Mouse (Mus musculus) spleen, adult 2 months (tissue): ENCODE data around the gene Runx1. TPM values are rescaled to one million over a fixed set of nuclear protein-coding genes. Genes with fewer than 3 reads are reported as not detected.

Experiments
- DNase-seq, 2 experiments: peaks; one replicate each; pipeline versions ENCODE4 v3.0.0 to v3.0.0-alpha.2; 2012 to 2021; ENCODE audit warnings: low spot score in 2 of 2, low read depth in 1 of 2
- H3K27ac ChIP-seq: fragments of 200-500 bp; 2 replicates; pipeline ENCODE4 v1.5.1; 2012; ENCODE audit warnings: low read length, inconsistent platforms; ENCODE audit not compliant: insufficient read depth
- H3K27me3 ChIP-seq: fragments of 200-500 bp; 2 replicates; pipeline ENCODE4 v1.6.1; 2012; ENCODE audit warnings: mild to moderate bottlenecking, moderate library complexity, low read length, inconsistent platforms; ENCODE audit not compliant: control insufficient read depth, insufficient read depth
- H3K36me3 ChIP-seq: fragments of 200-500 bp; 2 replicates; pipeline ENCODE4 v1.6.1; 2012; ENCODE audit warnings: mild to moderate bottlenecking, low read length, inconsistent platforms; ENCODE audit not compliant: control insufficient read depth, insufficient read depth
- H3K4me1 ChIP-seq: fragments of 200-500 bp; 2 replicates; pipeline ENCODE4 v1.6.1; 2011; ENCODE audit warnings: inconsistent platforms; ENCODE audit not compliant: control insufficient read depth, insufficient read depth, insufficient read length
- H3K4me3 ChIP-seq: fragments of 200-500 bp; 2 replicates; pipeline ENCODE4 v1.5.1; 2011; ENCODE audit warnings: mild to moderate bottlenecking, inconsistent platforms; ENCODE audit not compliant: insufficient read depth, insufficient read length; ENCODE audit errors: extremely low read depth
- CTCF ChIP-seq: fragments of 200-500 bp; IDR thresholded peaks from 2 replicates; pipeline ENCODE4 v1.5.1; 2011; ENCODE audit warnings: mild to moderate bottlenecking, inconsistent platforms; ENCODE audit not compliant: insufficient read depth, insufficient read length, insufficient replicate concordance; ENCODE audit errors: extremely low read depth
- POLR2A ChIP-seq: fragments of 200-500 bp; IDR thresholded peaks from 2 replicates; pipeline ENCODE4 v1.6.1; 2011; ENCODE audit warnings: low read depth, low read length, inconsistent platforms
- WGBS: fragments of 180-500 bp; shearing (Covaris S2); methylation state at CpG from one replicate; pipeline ENCODE4 v1.1.7; 2018; 5-methylcytosine and 5-hydroxymethylcytosine counted together
- polyA plus RNA-seq: library from polyadenylated mRNA; depleted of rRNA; stranded (reverse); fragments of >200 nt; gene quantifications from 2 replicates; pipeline ENCODE4 v1.2.3, GENCODE M21; 2012

The Runx1 gene
- polyA plus RNA-seq, 1 experiment, result 26.7 TPM

GRCm38 (mm10) chr16:92828308-92828862 is 2.4 kb upstream of the Runx1 start:
- peaks cover 8% of the 10 kb centered on the region; the same call in 1 of the 2 replicates for H3K4me1 ChIP-seq
- DNase-seq, result no peak
- no peak overlapping the region for H3K4me3 ChIP-seq
- H3K27ac ChIP-seq, result no peak overlapping the region
- H3K27me3 ChIP-seq, result no peaks in the 10 kb centered on the region
- 0 out of 2 replicates have a peak, but pooled peaks cover under 1% of the 10 kb centered on the region for H3K36me3 ChIP-seq
- 85% methylated on average over 8 of the region's 8 CpGs for WGBS
- no peak for TF ChIP-seq POLR2A
- TF ChIP-seq CTCF, result no peak

DNA sequence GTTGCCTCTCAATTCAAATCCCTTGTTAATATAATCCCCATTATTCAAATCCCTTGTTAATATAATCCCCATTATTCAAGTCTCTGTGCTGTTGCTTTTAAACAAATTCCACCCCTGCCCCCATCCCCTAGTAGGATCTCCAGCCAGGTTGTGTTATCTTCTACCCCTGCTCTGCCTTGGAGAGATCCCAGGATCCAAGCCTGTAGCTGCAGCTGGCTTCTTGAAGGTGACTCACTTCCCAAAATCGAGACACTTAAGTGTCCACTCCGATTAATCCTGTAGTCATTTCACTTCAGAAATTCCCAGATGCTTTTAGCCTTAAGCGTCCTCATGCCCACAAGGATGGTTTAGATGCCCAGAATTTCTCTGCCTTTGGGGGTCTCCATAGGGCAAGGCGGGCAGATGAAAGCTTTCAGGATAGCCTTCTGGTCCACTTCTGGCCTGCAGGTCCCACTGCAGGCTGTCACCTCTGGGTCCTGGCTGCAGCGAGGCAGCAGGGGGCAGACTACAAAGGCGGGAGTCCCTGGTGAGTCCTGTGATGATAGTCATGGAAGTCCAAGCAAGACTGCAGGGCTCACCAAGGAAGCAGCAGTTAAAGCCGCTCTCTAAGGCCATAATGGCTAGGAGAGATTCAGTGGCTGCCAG is 1.8 kb upstream of the Runx1 start:
- TF ChIP-seq POLR2A (no peak), CTCF (peak; percentile 38; the same call in 1 of the 2 replicates)
- H3K4me1 ChIP-seq, result peaks cover 14% of the 10 kb centered on the region; the same call in 1 of the 2 replicates
- WGBS, result 79% methylated on average over 7 of the region's 7 CpGs

GRCm38 (mm10) chr16:92826683-92827082 is 734 bp upstream of the Runx1 start:
- TF ChIP-seq CTCF (no peak), POLR2A (no peak)
- Histone ChIP-seq H3K4me3 (no peak overlapping the region), H3K27me3 (no peaks in the 10 kb centered on the region), H3K27ac (peak overlapping the region; percentile 90), H3K36me3 (0 out of 2 replicates have a peak, but pooled peaks cover 1% of the 10 kb centered on the region), H3K4me1 (peaks cover 22% of the 10 kb centered on the region; the same call in 1 of the 2 replicates)
- 63% methylated on average over 6 of the region's 6 CpGs for WGBS
- no peak for DNase-seq

More for the DNA sequence above, 1.8 kb upstream of the Runx1 start:
- Histone ChIP-seq H3K27me3 (no peaks in the 10 kb centered on the region), H3K4me3 (no peak overlapping the region), H3K27ac (no peak overlapping the region), H3K36me3 (0 out of 2 replicates have a peak, but pooled peaks cover 1% of the 10 kb centered on the region)
- no peak for DNase-seq

- DNase-seq, result no peak
- peak overlapping the region; percentile 85 for H3K4me3 ChIP-seq
- peaks cover 32% of the 10 kb centered on the region for H3K4me1 ChIP-seq
- 2% methylated on average over 18 of the region's 18 CpGs for WGBS
- TF ChIP-seq CTCF (no peak), POLR2A (0 out of 2 replicates have a peak, but pooled peaks have one; percentile 3)
- no peaks in the 10 kb centered on the region for H3K27me3 ChIP-seq
- peak overlapping the region; percentile 94 for H3K27ac ChIP-seq
- 0 out of 2 replicates have a peak, but pooled peaks cover 1% of the 10 kb centered on the region for H3K36me3 ChIP-seq
Observed at GRCm38 (mm10) chr16:92825204-92825843, 625 bp downstream of the Runx1 start.

DNA sequence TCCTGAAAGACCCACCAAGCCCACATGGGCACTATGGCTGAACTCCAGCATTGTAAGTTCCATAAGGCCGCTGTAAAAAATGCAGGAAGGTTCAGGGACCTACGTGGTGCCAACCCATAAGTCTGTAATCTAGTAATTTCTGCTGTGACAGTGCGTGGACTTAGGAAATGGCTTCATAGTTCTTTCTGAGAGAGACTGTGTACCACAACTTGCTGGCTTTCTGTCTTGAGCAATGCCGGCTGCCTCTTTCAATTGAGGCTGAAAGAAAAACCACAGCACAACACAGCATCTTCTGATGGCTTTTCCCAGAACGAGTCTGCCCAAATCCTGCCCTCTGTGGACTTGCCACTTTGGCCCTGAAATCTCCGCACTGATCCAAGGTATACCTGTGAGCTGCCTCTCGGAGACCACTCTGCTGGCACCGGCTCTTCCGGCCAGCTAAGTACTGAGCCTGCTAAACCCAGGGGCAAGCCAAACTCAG is 1.2 kb downstream of the Runx1 start:
- H3K27ac ChIP-seq, result peak overlapping the region; percentile 94

GRCm38 (mm10) chr16:92824003-92824722 is 1.8 kb downstream of the Runx1 start:
- 8% methylated on average over 6 of the region's 6 CpGs for WGBS
- no peak for TF ChIP-seq POLR2A
- TF ChIP-seq CTCF, result no peak
- DNase-seq, result no peak
- H3K4me3 ChIP-seq, result peak overlapping the region; percentile 85
- peak overlapping the region; percentile 94 for H3K27ac ChIP-seq
- H3K27me3 ChIP-seq, result no peaks in the 10 kb centered on the region
- peaks cover 34% of the 10 kb centered on the region for H3K4me1 ChIP-seq
- H3K36me3 ChIP-seq, result 0 out of 2 replicates have a peak, but pooled peaks cover 1% of the 10 kb centered on the region

More for the DNA sequence above, 1.2 kb downstream of the Runx1 start:
- peak in 1 of 2 experiments; percentile 26 for DNase-seq
- TF ChIP-seq POLR2A, result no peak
- TF ChIP-seq CTCF, result no peak
- Histone ChIP-seq H3K27me3 (no peaks in the 10 kb centered on the region), H3K36me3 (0 out of 2 replicates have a peak, but pooled peaks cover 1% of the 10 kb centered on the region), H3K4me1 (peaks cover 34% of the 10 kb centered on the region), H3K4me3 (peak overlapping the region; percentile 85)
- WGBS, result 7% methylated on average over 9 of the region's 9 CpGs
